Mouse (Mus musculus) CH12.LX (cell line): ENCODE data around the gene Gm16223. TPM values are rescaled to one million over a fixed set of nuclear protein-coding genes. Genes with fewer than 3 reads are reported as not detected.

Experiments used
- DNase-seq: peaks from one replicate; pipeline ENCODE4 v3.0.0-alpha.2; 2013; ENCODE audit errors: extremely low read depth
- H3K27ac ChIP-seq: 2 replicates; pipeline ENCODE4 v1.5.1; 2012; ENCODE audit warnings: low read depth, mild to moderate bottlenecking, control low read depth, moderate library complexity; ENCODE audit not compliant: insufficient read depth
- H3K27me3 ChIP-seq: replicated peaks from 2 replicates; pipeline ENCODE3; 2012; ENCODE audit warnings: inconsistent platforms
- H3K36me3 ChIP-seq, 2 experiments: replicated peaks in 1 of 2; 2 replicates each; pipeline versions ENCODE3 to v1.6.1; 2012; ENCODE audit warnings: inconsistent platforms in 1 of 2, low read length in 1 of 2, mild to moderate bottlenecking in 1 of 2, mixed read lengths in 1 of 2, moderate library complexity in 1 of 2; ENCODE audit not compliant: control insufficient read depth in 1 of 2, insufficient read depth in 1 of 2
- H3K4me1 ChIP-seq, 2 experiments: 2 replicates each; pipeline ENCODE4 v1.6.1; 2012; ENCODE audit warnings: inconsistent platforms in 1 of 2, moderate library complexity in 1 of 2; ENCODE audit not compliant: insufficient read depth in 2 of 2, control insufficient read depth in 1 of 2
- H3K4me2 ChIP-seq: 2 replicates; pipeline ENCODE4 v1.6.1; 2012; ENCODE audit warnings: low read depth, mild to moderate bottlenecking, control low read depth; ENCODE audit not compliant: poor library complexity, insufficient read depth, severe bottlenecking
- H3K4me3 ChIP-seq, 3 experiments: fragments of 150-350 bp in 1 of 3; sonication (generic) in 1 of 3; replicated peaks in 1 of 3; 2 replicates each; pipeline versions ENCODE3 to v1.5.1; 2011 to 2012; ENCODE audit warnings: low read depth in 2 of 3, low read length in 2 of 3, mild to moderate bottlenecking in 2 of 3, moderate library complexity in 2 of 3, control low read depth in 1 of 3, improper control_type of control experiment in 1 of 3, inconsistent platforms in 1 of 3, mixed read lengths in 1 of 3; ENCODE audit not compliant: poor library complexity in 1 of 3
- H3K79me2 ChIP-seq: replicated peaks from 2 replicates; pipeline ENCODE4 v1.6.1; 2012; ENCODE audit warnings: mild to moderate bottlenecking, moderate library complexity; ENCODE audit not compliant: control insufficient read depth, poor library complexity, insufficient read depth, severe bottlenecking; ENCODE audit errors: extremely low read depth
- H3K9ac ChIP-seq: 2 replicates; pipeline ENCODE4 v1.6.1; 2012; ENCODE audit warnings: low read depth, mild to moderate bottlenecking, control low read depth, moderate library complexity; ENCODE audit not compliant: insufficient read depth
- H3K9me3 ChIP-seq: replicated peaks from 2 replicates; pipeline ENCODE3; 2012; ENCODE audit warnings: low read length, inconsistent platforms, mixed read lengths
- EP300 ChIP-seq: IDR thresholded peaks from 2 replicates; pipeline ENCODE4 v1.6.1; 2011; ENCODE audit warnings: low read length, improper control_type of control experiment
- ETS1 ChIP-seq: conservative IDR thresholded peaks from 2 replicates; pipeline ENCODE4 v1.6.1; 2012; ENCODE audit warnings: low read depth, mild to moderate bottlenecking, inconsistent platforms, low read length, improper control_type of control experiment, moderate library complexity
- GABPA ChIP-seq: IDR thresholded peaks from 2 replicates; pipeline ENCODE4 v1.6.1; 2012; ENCODE audit warnings: low read depth, low read length, improper control_type of control experiment, inconsistent platforms; ENCODE audit not compliant: insufficient replicate concordance
- JUN ChIP-seq: IDR thresholded peaks from 2 replicates; pipeline ENCODE4 v1.6.1; 2011; ENCODE audit warnings: low read depth, mild to moderate bottlenecking, low read length, improper control_type of control experiment, moderate library complexity; ENCODE audit not compliant: insufficient read depth
- JUND ChIP-seq: conservative IDR thresholded peaks from 2 replicates; pipeline ENCODE4 v1.6.1; 2011; ENCODE audit warnings: low read depth, low read length, improper control_type of control experiment
- MAFK ChIP-seq: IDR thresholded peaks from 2 replicates; pipeline ENCODE4 v1.6.1; 2011; ENCODE audit warnings: low read length, improper control_type of control experiment; ENCODE audit not compliant: insufficient replicate concordance
- MXI1 ChIP-seq: IDR thresholded peaks from 2 replicates; pipeline ENCODE4 v1.6.1; 2011; ENCODE audit warnings: mild to moderate bottlenecking, low read depth, low read length, improper control_type of control experiment
- MYC ChIP-seq: IDR thresholded peaks from 2 replicates; pipeline ENCODE4 v1.6.1; 2011; ENCODE audit warnings: low read depth, mild to moderate bottlenecking, improper control_type of control experiment, low read length
- NELFE ChIP-seq: IDR thresholded peaks from 2 replicates; pipeline ENCODE4 v1.6.1; 2011; ENCODE audit warnings: low read depth, low read length, improper control_type of control experiment
- NRF1 ChIP-seq: IDR thresholded peaks from 2 replicates; pipeline ENCODE4 v1.6.1; 2014; ENCODE audit warnings: low read depth, mild to moderate bottlenecking, inconsistent platforms, low read length, improper control_type of control experiment, moderate library complexity
- POLR2A ChIP-seq: IDR thresholded peaks from 2 replicates; pipeline ENCODE4 v1.6.1; 2011; ENCODE audit warnings: low read depth, mild to moderate bottlenecking, improper control_type of control experiment, low read length
- RAD21 ChIP-seq: IDR thresholded peaks from 2 replicates; pipeline ENCODE4 v1.6.1; 2011; ENCODE audit warnings: low read depth, mild to moderate bottlenecking, low read length, improper control_type of control experiment, moderate library complexity
- RCOR1 ChIP-seq: conservative IDR thresholded peaks from 2 replicates; pipeline ENCODE4 v1.6.1; 2012; ENCODE audit warnings: low read depth, mild to moderate bottlenecking, inconsistent platforms, low read length, improper control_type of control experiment
- SMC3 ChIP-seq: IDR thresholded peaks from 2 replicates; pipeline ENCODE4 v1.6.1; 2011; ENCODE audit warnings: low read depth, low read length, improper control_type of control experiment
- TBP ChIP-seq: conservative IDR thresholded peaks from 2 replicates; pipeline ENCODE4 v1.6.1; 2011; ENCODE audit warnings: low read depth, low read length, improper control_type of control experiment
- TCF12 ChIP-seq: IDR thresholded peaks from 2 replicates; pipeline ENCODE4 v1.6.1; 2014; ENCODE audit warnings: low read depth, mild to moderate bottlenecking, inconsistent platforms, low read length, improper control_type of control experiment
- UBTF ChIP-seq: IDR thresholded peaks from 2 replicates; pipeline ENCODE4 v1.6.1; 2012; ENCODE audit warnings: low read depth, mild to moderate bottlenecking, inconsistent platforms, low read length, improper control_type of control experiment, moderate library complexity
- USF1 ChIP-seq: IDR thresholded peaks from 2 replicates; pipeline ENCODE4 v1.6.1; 2014; ENCODE audit warnings: low read depth, mild to moderate bottlenecking, inconsistent platforms, low read length, improper control_type of control experiment
- ZC3H11A ChIP-seq: IDR thresholded peaks from 2 replicates; pipeline ENCODE4 v1.6.1; 2012; ENCODE audit warnings: low read depth, mild to moderate bottlenecking, inconsistent platforms, low read length, improper control_type of control experiment
- ZKSCAN1 ChIP-seq: IDR thresholded peaks from 2 replicates; pipeline ENCODE4 v1.6.1; 2012; ENCODE audit warnings: low read depth, inconsistent platforms, low read length, improper control_type of control experiment, borderline replicate concordance
- dilution Hi-C: fragments of 300-500 bp; cut with MboI; formaldehyde crosslinking; loops from 2 replicates; pipeline ENCODE4 v1.14.3; 2020; ENCODE audit warnings: low sequenced_read_pairs; ENCODE audit not compliant: extremely low pct_unique_long_range_greater_than_20kb, extremely low pct_ligation_motif_present
- in situ Hi-C: fragments of 300-500 bp; cut with MboI; formaldehyde crosslinking; loops from 3 replicates; pipeline ENCODE4 v1.14.3; 2019; ENCODE audit warnings: low sequenced_read_pairs, low pct_ligation_motif_present, low pct_unique_long_range_greater_than_20kb, mixed read lengths
- polyA plus RNA-seq: library from polyadenylated mRNA; unstranded; fragments of >175 nt; gene quantifications from 2 replicates; pipeline ENCODE4 v1.2.1, GENCODE M21; 2012; ENCODE audit warnings: low read depth; ENCODE audit not compliant: insufficient read length
- total RNA-seq, 2 experiments: library from RNA; depleted of rRNA; stranded (reverse); fragments of 300-350 nt in 1 of 2; fragments of >200 nt in 1 of 2; gene quantifications; 2 replicates each; pipeline ENCODE4 v1.2.3; 2012 to 2014

Gm16223 gene
- total and polyA plus RNA-seq, 3 experiments = not detected

GRCm38 (mm10) chr5:42054636-42055035 lies 13.1 kb upstream of the Gm16223 start:
- in situ Hi-C loops = no loop called here
- Histone ChIP-seq H3K4me3 (no peak overlapping the region), H3K36me3 (no peaks in the 10 kb centered on the region)

GRCm38 (mm10) chr5:42055151-42055550 lies 12.6 kb upstream of the Gm16223 start:
- Histone ChIP-seq H3K4me1 (peaks cover 0 to 13% of the 10 kb centered on the region in 2 experiments; a peak in 1 of 4 replicates), H3K4me2 (no peak overlapping the region), H3K4me3 (no peak overlapping the region), H3K9me3 (no peaks in the 10 kb centered on the region), H3K36me3 (no peaks in the 10 kb centered on the region), H3K9ac (no peak overlapping the region), H3K79me2 (no peaks in the 10 kb centered on the region), H3K27me3 (no peaks in the 10 kb centered on the region), H3K27ac (no peak overlapping the region)
- in situ Hi-C loops = no loop called here
- dilution Hi-C loops = no loop called here
- TF ChIP-seq RCOR1 (no peak), POLR2A (no peak), USF1 (no peak), MAFK (no peak), MXI1 (no peak)
- no peak for DNase-seq

More at GRCm38 (mm10) chr5:42054636-42055035, 13.1 kb upstream of the Gm16223 start:
- no peak for TF ChIP-seq UBTF
- TF ChIP-seq JUND = no peak
- TF ChIP-seq EP300 = no peak
- no peak for TF ChIP-seq RCOR1
- no peak for TF ChIP-seq SMC3
- TF ChIP-seq RAD21 = no peak
- no peak for TF ChIP-seq JUN
- no peak for TF ChIP-seq MYC
- no peak for TF ChIP-seq ZC3H11A
- no peak for TF ChIP-seq TBP
- no peak for TF ChIP-seq ZKSCAN1
- no peak for TF ChIP-seq NELFE
- TF ChIP-seq GABPA = no peak
- TF ChIP-seq ETS1 = no peak
- no peak for TF ChIP-seq TCF12
- TF ChIP-seq NRF1 = no peak
- H3K4me1 ChIP-seq = peaks cover 0 to 13% of the 10 kb centered on the region in 2 experiments; a peak in 1 of 4 replicates
- no peaks in the 10 kb centered on the region for H3K27me3 ChIP-seq
- dilution Hi-C loops = no loop called here
- no peak for DNase-seq
- no peaks in the 10 kb centered on the region for H3K9me3 ChIP-seq
- no peak overlapping the region for H3K4me2 ChIP-seq
- no peak overlapping the region for H3K9ac ChIP-seq
- H3K79me2 ChIP-seq = no peaks in the 10 kb centered on the region
- no peak overlapping the region for H3K27ac ChIP-seq
